Mouse (Mus musculus): ENCODE results near the gene Fam204a. TPM values are rescaled to one million over a fixed set of nuclear protein-coding genes. Genes with fewer than 3 reads are reported as not detected.

Fam204a gene
- polyA plus RNA-seq, 1 experiment from 2014 or later: 61.0 TPM

- no peak overlapping the region for H3K4me2 ChIP-seq (replicated peaks; ENCODE audit: low read depth, low read length)
- no peaks in the 10 kb centered on the region for H3K9me3 ChIP-seq (ENCODE audit: control insufficient read depth, low read depth, low read length)
- ATAC-seq (ENCODE audit: insufficient number of reproducible peaks, insufficient read depth, low FRiP score, low read depth): no peak
- H3K4me3 ChIP-seq (ENCODE audit: low read depth, low read length): no peak overlapping the region
- 44% methylated on average over 2 of the region's 2 CpGs for WGBS
- no peaks in the 10 kb centered on the region for H3K27me3 ChIP-seq (ENCODE audit: control insufficient read depth, insufficient read depth, low read length)
- no peak overlapping the region for H3K27ac ChIP-seq (ENCODE audit: low read length)
- H3K36me3 ChIP-seq (ENCODE audit: control insufficient read depth, insufficient read depth, low read length): no peaks in the 10 kb centered on the region
- no peak overlapping the region for H3K9ac ChIP-seq (replicated peaks; ENCODE audit: low read depth, low read length)
- H3K4me1 ChIP-seq (ENCODE audit: control insufficient read depth, insufficient read depth, low read length): no peaks in the 10 kb centered on the region
These were observed 37.3 kb downstream of the Fam204a start for GRCm38 (mm10) chr19:60189206-60189605.

- Histone ChIP-seq H3K36me3 (ENCODE audit: control insufficient read depth, insufficient read depth, low read length) (no peaks in the 10 kb centered on the region), H3K27me3 (ENCODE audit: control insufficient read depth, insufficient read depth, low read length) (no peaks in the 10 kb centered on the region), H3K9me3 (ENCODE audit: control insufficient read depth, low read depth, low read length) (no peaks in the 10 kb centered on the region), H3K4me3 (ENCODE audit: low read depth, low read length) (no peak overlapping the region), H3K9ac (replicated peaks; ENCODE audit: low read depth, low read length) (no peak overlapping the region), H3K4me1 (ENCODE audit: control insufficient read depth, insufficient read depth, low read length) (0 out of 2 replicates have a peak, but pooled peaks cover 4% of the 10 kb centered on the region), H3K27ac (ENCODE audit: low read length) (no peak overlapping the region), H3K4me2 (replicated peaks; ENCODE audit: low read depth, low read length) (no peak overlapping the region)
- WGBS: 95% methylated on average over 1 of the region's 1 CpGs
- ATAC-seq (ENCODE audit: insufficient number of reproducible peaks, insufficient read depth, low FRiP score, low read depth): no peak
These were observed 43.6 kb downstream of the Fam204a start for GRCm38 (mm10) chr19:60182901-60183300.

- Histone ChIP-seq H3K9ac (replicated peaks; ENCODE audit: low read depth, low read length) (no peak overlapping the region), H3K27me3 (ENCODE audit: control insufficient read depth, insufficient read depth, low read length) (no peaks in the 10 kb centered on the region)
- 81% methylated on average over 1 of the region's 1 CpGs for WGBS
These were observed 44.3 kb downstream of the Fam204a start for GRCm38 (mm10) chr19:60182171-60182570.

GRCm38 (mm10) chr19:60178771-60179563 lies 47.5 kb downstream of the Fam204a start:
- H3K4me3 ChIP-seq (ENCODE audit: low read depth, low read length): no peak overlapping the region
- ATAC-seq (ENCODE audit: insufficient number of reproducible peaks, insufficient read depth, low FRiP score, low read depth): no peak
- 71% methylated on average over 8 of the region's 8 CpGs for WGBS

More at GRCm38 (mm10) chr19:60182171-60182570, 44.3 kb downstream of the Fam204a start:
- no peak overlapping the region for H3K4me3 ChIP-seq (ENCODE audit: low read depth, low read length)
- H3K36me3 ChIP-seq (ENCODE audit: control insufficient read depth, insufficient read depth, low read length): no peaks in the 10 kb centered on the region
- H3K9me3 ChIP-seq (ENCODE audit: control insufficient read depth, low read depth, low read length): no peaks in the 10 kb centered on the region
- H3K4me2 ChIP-seq (replicated peaks; ENCODE audit: low read depth, low read length): no peak overlapping the region
- H3K4me1 ChIP-seq (ENCODE audit: control insufficient read depth, insufficient read depth, low read length): 0 out of 2 replicates have a peak, but pooled peaks cover 4% of the 10 kb centered on the region
- no peak overlapping the region for H3K27ac ChIP-seq (ENCODE audit: low read length)
- ATAC-seq (ENCODE audit: insufficient number of reproducible peaks, insufficient read depth, low FRiP score, low read depth): no peak

GRCm38 (mm10) chr19:60165417-60165816 lies 61.1 kb downstream of the Fam204a start:
- ATAC-seq (ENCODE audit: insufficient number of reproducible peaks, insufficient read depth, low FRiP score, low read depth): no peak
- Histone ChIP-seq H3K27ac (ENCODE audit: low read length) (no peak overlapping the region), H3K4me3 (ENCODE audit: low read depth, low read length) (no peak overlapping the region), H3K9me3 (ENCODE audit: control insufficient read depth, low read depth, low read length) (no peaks in the 10 kb centered on the region), H3K4me1 (ENCODE audit: control insufficient read depth, insufficient read depth, low read length) (no peaks in the 10 kb centered on the region), H3K4me2 (replicated peaks; ENCODE audit: low read depth, low read length) (no peak overlapping the region), H3K9ac (replicated peaks; ENCODE audit: low read depth, low read length) (no peak overlapping the region), H3K27me3 (ENCODE audit: control insufficient read depth, insufficient read depth, low read length) (no peaks in the 10 kb centered on the region), H3K36me3 (ENCODE audit: control insufficient read depth, insufficient read depth, low read length) (no peaks in the 10 kb centered on the region)
- 46% methylated on average over 2 of the region's 2 CpGs for WGBS

More at GRCm38 (mm10) chr19:60178771-60179563, 47.5 kb downstream of the Fam204a start:
- Histone ChIP-seq H3K4me1 (ENCODE audit: control insufficient read depth, insufficient read depth, low read length) (0 out of 2 replicates have a peak, but pooled peaks cover 4% of the 10 kb centered on the region), H3K36me3 (ENCODE audit: control insufficient read depth, insufficient read depth, low read length) (no peaks in the 10 kb centered on the region), H3K4me2 (replicated peaks; ENCODE audit: low read depth, low read length) (no peak overlapping the region), H3K27me3 (ENCODE audit: control insufficient read depth, insufficient read depth, low read length) (no peaks in the 10 kb centered on the region), H3K9me3 (ENCODE audit: control insufficient read depth, low read depth, low read length) (no peaks in the 10 kb centered on the region), H3K27ac (ENCODE audit: low read length) (no peak overlapping the region), H3K9ac (replicated peaks; ENCODE audit: low read depth, low read length) (no peak overlapping the region)

GRCm38 (mm10) chr19:60160611-60161274 lies 65.8 kb downstream of the Fam204a start:
- H3K9me3 ChIP-seq (ENCODE audit: control insufficient read depth, low read depth, low read length): no peaks in the 10 kb centered on the region
- no peaks in the 10 kb centered on the region for H3K27me3 ChIP-seq (ENCODE audit: control insufficient read depth, insufficient read depth, low read length)
- no peak overlapping the region for H3K9ac ChIP-seq (replicated peaks; ENCODE audit: low read depth, low read length)
- no peak overlapping the region for H3K4me3 ChIP-seq (ENCODE audit: low read depth, low read length)
- H3K4me1 ChIP-seq (ENCODE audit: control insufficient read depth, insufficient read depth, low read length): no peaks in the 10 kb centered on the region
- ATAC-seq (ENCODE audit: insufficient number of reproducible peaks, insufficient read depth, low FRiP score, low read depth): no peak
- no peak overlapping the region for H3K4me2 ChIP-seq (replicated peaks; ENCODE audit: low read depth, low read length)
- H3K27ac ChIP-seq (ENCODE audit: low read length): no peak overlapping the region
- no peaks in the 10 kb centered on the region for H3K36me3 ChIP-seq (ENCODE audit: control insufficient read depth, insufficient read depth, low read length)
- 16% methylated on average over 20 of the region's 20 CpGs for WGBS

- Histone ChIP-seq H3K27me3 (ENCODE audit: control insufficient read depth, insufficient read depth, low read length) (no peaks in the 10 kb centered on the region), H3K9ac (replicated peaks; ENCODE audit: low read depth, low read length) (no peak overlapping the region), H3K4me2 (replicated peaks; ENCODE audit: low read depth, low read length) (no peak overlapping the region), H3K27ac (ENCODE audit: low read length) (no peak overlapping the region), H3K4me1 (ENCODE audit: control insufficient read depth, insufficient read depth, low read length) (no peaks in the 10 kb centered on the region), H3K4me3 (ENCODE audit: low read depth, low read length) (no peak overlapping the region), H3K36me3 (ENCODE audit: control insufficient read depth, insufficient read depth, low read length) (no peaks in the 10 kb centered on the region), H3K9me3 (ENCODE audit: control insufficient read depth, low read depth, low read length) (no peaks in the 10 kb centered on the region)
- ATAC-seq (ENCODE audit: insufficient number of reproducible peaks, insufficient read depth, low FRiP score, low read depth): no peak
- 22% methylated on average over 6 of the region's 6 CpGs for WGBS
These were observed 66.7 kb downstream of the Fam204a start for GRCm38 (mm10) chr19:60159827-60160226.

GRCm38 (mm10) chr19:60155266-60155665 lies 71.2 kb downstream of the Fam204a start:
- Histone ChIP-seq H3K27me3 (ENCODE audit: control insufficient read depth, insufficient read depth, low read length) (no peaks in the 10 kb centered on the region), H3K4me3 (ENCODE audit: low read depth, low read length) (no peak overlapping the region), H3K4me2 (replicated peaks; ENCODE audit: low read depth, low read length) (no peak overlapping the region), H3K9me3 (ENCODE audit: control insufficient read depth, low read depth, low read length) (no peaks in the 10 kb centered on the region), H3K9ac (replicated peaks; ENCODE audit: low read depth, low read length) (no peak overlapping the region), H3K4me1 (ENCODE audit: control insufficient read depth, insufficient read depth, low read length) (no peaks in the 10 kb centered on the region), H3K36me3 (ENCODE audit: control insufficient read depth, insufficient read depth, low read length) (no peaks in the 10 kb centered on the region), H3K27ac (ENCODE audit: low read length) (no peak overlapping the region)
- 75% methylated on average over 5 of the region's 5 CpGs for WGBS
- ATAC-seq (ENCODE audit: insufficient number of reproducible peaks, insufficient read depth, low FRiP score, low read depth): no peak
